Mouse (Mus musculus): ENCODE data around the gene Tmprss13. TPM values are rescaled to one million over a fixed set of nuclear protein-coding genes. Genes with fewer than 3 reads are reported as not detected.

The Tmprss13 gene
- total RNA-seq, 2 experiments from 2014 or later: not detected

DNA sequence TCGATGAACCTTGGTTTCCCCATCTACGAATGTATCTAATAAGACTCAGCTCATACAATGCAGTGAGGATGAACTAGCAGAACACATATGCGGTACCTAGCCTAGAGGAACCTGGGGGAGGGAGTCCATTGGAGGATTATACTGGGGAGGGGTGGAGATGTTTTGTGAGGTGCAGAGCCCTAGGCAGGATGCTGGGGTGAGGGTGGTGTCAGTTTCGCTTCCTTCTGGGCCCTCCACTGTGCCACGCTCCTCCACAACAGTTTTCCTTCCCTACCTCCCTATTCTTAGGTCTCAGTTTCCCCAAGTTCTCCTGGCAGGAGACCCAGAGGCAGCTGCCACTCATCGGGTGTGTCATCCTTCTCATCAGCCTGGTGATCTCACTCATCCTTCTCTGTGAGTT, 10.7 kb downstream of the Tmprss13 start:
- no peak for DNase-seq (ENCODE audit: low spot score in 2 of 2)

DNA sequence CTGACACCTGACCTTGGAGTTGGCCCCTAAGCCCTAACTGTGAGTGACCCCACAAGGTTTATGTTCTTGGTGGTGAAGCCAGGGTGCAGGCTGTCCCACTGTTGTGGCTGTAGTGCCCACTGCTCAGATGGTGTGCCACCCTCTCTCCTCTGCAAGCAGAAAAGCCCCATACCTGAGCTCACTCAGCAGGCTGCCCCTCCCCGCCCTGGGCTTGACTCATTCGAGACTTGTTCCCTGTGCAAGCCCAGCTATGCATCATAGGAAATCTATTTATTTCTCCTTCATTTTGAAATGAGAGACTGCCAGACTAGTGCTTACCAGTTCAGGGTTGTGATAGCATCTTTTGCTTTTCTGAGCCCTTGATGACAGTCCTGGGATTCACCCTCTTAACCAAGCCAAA, 18.5 kb downstream of the Tmprss13 start:
- no peak for DNase-seq (ENCODE audit: low spot score in 2 of 2)

DNA sequence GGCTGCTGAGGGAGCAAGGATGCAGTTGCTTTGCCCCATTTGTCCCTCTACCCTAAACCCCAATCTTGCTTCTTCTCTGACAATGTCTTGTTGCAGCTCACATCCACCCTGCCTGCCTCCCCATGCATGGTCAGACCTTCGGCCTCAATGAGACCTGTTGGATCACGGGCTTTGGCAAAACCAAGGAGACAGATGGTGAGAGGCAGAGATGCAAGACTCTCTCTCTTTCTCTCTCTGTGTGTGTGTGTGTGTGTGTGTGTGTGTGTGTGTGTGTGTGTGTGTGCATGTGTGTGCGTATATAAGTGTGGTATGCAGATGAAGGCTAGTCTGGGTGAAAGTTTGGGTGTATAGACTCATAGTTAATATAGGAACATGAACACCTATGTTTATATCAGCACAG, 24.2 kb downstream of the Tmprss13 start:
- no peak for DNase-seq (ENCODE audit: low spot score in 2 of 2)

DNA sequence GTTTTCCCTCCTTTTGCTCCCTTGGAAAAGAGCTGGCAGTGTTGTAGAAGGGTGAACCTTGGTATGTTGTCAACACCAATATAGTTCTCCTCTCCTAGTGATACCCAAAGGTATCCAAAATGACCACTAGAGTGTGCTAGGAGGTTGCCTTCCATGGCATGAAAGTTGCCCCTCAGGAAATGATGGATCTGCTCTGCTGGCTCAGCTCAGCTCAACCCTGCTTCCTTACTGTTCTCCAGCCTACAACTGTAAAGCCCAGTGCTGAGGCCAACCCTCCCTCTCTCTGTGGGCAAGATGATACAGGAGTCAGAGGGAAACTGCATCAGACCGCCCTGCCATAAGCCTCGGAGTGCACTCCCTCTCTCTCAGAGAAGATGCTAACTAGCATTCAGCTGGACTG, 26.6 kb downstream of the Tmprss13 start:
- peak in 1 of 2 experiments; percentile 22 for DNase-seq (ENCODE audit: low spot score in 2 of 2)

DNA sequence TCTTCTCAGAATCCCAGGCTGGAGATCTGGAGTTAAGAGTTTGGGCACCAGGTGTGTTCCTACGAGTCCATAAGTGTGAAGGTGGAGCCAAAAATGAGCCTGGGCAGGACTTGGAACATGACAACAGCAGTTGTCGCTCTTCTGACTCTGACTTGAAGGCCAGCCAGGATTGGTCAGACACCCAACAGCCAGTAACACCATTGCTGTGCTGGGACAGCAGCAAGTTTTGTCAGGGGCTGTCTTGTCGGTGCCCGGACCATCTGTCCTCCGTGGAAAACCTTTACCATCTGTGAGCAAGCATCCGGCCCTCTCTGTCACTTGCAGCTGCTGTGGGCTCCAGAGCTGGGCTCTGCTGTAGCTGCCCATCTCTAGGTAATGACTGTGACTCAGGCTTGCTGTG, 27.4 kb downstream of the Tmprss13 start:
- DNase-seq (ENCODE audit: low spot score in 2 of 2): no peak

DNA sequence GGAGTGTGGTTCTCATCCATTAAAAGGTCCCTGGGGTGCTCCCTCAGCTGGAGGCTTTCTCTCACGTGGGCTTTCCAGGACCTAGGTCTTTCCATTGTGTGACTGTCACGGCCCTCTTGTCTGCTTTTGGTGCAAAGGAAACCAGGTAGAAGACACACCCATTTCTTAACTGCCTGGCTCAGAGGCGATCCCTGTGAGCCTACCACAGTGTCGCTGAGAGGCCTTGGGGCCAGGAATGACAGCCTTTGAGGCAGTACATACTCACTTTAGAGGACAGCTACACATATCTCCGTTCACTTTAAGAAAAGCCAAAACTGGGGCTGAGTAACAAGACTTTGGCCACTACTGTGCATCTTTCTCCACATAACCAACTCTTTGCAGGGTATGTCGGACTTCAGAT, 29.7 kb downstream of the Tmprss13 start:
- DNase-seq (ENCODE audit: low spot score in 2 of 2): no peak

DNA sequence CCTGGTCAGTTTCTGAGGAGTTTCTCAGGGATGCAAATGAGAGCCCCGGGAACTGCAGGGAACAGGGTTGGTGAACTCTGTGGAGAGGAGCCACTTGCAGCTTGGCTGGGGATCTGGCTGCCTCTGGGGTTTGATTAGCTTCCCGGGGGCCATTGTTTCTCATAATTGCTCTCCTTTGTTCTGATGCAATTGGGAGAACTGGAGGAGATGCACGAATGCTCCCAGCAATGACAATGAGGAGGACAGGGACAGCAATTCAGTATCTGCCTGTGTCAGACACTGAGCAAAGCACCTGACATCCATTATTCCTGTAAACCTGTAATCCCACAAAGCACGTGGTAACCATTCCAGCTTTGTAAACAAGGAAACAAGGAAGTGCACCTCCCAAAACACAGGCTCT, 30.3 kb downstream of the Tmprss13 start:
- DNase-seq (ENCODE audit: low spot score in 2 of 2): no peak

DNA sequence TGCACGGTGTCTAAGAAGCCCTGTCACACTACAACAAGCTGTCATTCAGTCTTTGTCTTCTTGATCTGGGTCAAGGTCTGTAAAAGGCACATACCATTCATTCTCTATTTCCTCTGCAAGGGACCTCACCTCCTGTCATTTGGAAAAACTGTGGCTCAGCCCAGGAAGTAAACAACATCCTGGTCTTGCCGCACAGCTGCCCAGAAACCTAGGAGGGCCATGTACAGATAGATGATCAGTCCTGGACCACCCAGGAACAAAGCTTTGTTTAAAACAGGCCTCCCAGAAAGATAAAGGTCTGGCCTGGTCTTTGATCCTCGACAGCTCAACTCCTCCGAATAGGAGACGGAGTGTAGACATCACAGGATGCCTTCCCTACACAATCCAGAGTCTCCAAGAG, 31.0 kb downstream of the Tmprss13 start:
- no peak for DNase-seq (ENCODE audit: low spot score in 2 of 2)

DNA sequence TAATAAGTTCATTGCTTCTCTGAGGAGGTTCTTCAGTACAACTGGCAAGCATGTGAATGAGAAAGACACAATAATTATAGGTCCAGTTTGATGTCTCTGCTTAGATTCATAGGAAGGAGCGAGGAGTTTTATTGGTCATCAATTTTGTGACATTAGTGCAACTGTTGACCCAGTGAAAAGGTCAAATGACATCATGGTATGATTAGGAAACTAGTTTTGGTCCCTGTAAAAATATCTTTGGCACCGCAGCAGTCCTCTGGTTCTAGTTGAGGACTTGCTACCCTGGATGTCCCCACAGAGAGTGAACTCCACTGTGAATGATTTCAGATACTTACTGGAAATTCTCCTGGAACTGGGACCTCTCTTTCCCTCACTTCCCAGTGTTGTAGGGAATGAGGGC, 36.3 kb downstream of the Tmprss13 start:
- no peak for DNase-seq (ENCODE audit: low spot score in 2 of 2)

DNA sequence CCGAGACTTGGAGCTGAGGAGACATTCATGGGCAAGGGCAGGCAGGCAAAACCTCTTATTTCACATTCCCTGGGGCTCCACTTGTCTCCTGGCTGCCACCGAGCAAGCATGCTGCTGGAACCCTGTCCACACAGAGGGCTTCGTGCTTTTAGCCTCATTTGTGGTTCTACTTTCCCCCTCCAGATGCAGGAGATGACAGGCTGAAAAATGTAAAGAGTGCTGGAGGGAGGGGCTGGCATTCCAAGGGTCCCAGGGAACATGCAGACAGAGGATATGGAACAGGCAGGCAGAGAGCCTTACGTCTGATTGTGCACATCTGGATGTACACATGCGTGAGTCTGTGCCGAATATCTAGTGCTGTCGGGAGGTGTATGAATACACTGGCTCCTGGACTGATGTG, 39.5 kb downstream of the Tmprss13 start:
- no peak for DNase-seq (ENCODE audit: low spot score in 2 of 2)

DNA sequence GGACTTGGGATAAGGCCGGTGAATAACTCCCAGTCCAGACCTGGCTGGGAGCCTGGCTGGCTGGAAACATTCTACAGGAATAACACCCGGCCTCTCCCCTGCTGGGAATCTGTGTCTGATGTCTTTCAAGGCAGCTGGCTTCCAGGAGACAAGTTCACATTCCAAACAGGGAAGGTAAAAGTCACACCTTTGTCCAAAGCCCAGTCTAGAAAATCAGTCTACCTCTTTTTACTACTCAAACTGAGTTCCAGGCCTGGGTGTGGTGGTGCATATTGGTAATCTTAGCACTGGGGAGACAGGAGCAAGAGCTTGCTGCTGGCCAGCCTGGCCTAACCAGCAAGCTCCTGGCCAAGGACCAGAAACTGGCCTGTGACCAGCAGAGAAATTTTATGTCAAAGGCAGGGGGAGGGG, 43.2 kb downstream of the Tmprss13 start:
- DNase-seq (ENCODE audit: low spot score in 2 of 2): no peak

DNA sequence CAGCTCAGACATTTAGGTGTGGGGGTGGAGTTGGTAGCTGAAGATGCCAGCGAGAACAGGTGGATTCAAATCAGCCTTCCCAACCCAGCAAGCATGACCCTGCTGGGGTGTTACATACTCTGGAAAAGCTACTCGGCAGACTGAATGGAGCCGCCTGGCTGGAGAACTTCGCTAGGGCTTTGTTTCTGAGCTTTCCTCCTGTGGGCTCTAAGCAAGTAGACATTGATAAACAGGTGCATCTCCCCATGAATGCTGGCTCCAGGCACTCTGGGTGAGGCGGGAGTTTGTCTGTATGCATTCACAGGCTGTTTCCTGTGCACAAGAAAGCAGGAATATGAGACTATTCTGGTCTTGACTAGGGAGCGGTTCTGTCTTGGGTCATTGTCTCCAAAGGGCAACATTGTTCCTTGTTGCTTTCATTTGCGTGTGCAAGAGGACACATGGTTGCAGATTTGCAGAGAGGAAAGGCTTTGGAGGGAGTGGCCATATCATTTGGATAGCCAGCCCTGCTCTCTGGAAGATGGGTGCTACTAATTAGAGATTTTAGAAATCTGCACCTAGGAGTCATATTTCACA, 44.8 kb downstream of the Tmprss13 start:
- DNase-seq (ENCODE audit: low spot score in 2 of 2): no peak

DNA sequence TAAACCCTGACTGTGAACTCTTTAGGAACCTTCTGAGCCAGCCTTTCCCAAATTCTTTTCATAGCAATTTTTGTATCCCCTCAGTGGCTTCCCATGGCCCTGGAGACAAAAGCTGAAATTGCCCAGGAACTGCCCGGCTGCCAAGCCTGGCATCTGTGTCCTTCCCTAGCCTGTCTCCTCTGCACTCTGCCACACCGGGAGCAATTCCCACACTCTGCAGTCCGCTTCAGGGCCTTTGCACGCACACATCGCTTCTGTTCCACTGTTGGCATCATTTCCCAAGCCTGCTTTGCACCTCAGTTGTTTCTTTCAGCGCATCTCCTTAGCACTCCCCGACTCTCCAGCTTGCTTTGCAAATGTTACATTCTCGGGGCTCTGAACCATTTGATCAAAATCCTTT, 48.8 kb downstream of the Tmprss13 start:
- no peak for DNase-seq (ENCODE audit: low spot score in 2 of 2)

DNA sequence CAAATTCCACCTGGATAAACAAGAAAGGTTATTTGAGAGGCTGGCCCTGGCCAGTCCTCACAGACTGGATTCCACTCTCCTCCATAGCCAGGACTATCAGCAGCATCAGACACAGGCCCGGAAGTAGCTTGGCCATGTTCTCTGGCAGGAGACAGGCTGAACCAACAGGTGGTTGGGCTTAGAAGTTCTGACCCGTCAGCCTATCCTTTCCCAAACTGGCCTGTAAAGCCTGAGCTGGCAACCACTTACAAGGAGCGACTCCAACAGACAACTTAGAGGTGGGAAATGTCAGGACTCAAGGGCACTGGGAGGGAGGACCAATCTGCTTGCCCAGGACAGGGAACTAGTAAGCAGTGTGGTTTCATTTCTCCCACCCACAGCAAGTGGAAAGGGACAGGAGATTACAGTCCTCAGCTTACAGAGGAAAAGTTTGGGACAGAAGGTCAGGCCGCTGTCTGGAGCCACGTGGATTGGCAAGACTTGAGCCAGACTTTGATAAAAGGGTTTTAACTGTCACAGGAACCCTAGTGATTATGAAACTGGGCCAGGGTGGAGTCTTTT, 49.5 kb downstream of the Tmprss13 start:
- no peak for DNase-seq (ENCODE audit: low spot score in 2 of 2)

DNA sequence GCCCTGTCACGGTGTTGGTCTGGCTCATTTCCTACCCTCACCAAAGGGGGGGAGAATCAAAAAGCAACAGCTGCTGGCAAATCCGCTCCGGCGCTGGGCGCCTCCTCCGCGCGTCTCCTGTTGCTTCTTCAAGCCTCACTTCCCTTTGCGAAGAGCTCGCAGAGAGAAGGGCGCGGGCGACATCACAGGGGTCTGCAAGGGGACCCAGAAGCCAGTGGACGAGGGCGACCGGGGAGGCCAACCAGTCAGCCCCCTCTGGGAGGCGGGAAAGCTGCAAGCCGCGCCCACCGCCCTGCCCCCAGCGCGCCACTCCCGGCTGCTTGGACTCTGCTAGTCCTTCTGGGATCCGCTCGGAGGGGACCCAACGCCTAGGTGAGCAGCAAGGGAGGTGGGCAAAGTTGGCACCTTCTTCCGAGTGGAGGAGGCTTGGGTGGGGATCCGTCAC, 51.2 kb downstream of the Tmprss13 start, which contains the start of gene Fxyd6:
Gene Fxyd6, plus strand, starts transcription at position 69 of the 445 bp plus-strand sequence.
- DNase-seq (ENCODE audit: low spot score in 2 of 2): peak in 1 of 2 experiments; percentile 35

DNA sequence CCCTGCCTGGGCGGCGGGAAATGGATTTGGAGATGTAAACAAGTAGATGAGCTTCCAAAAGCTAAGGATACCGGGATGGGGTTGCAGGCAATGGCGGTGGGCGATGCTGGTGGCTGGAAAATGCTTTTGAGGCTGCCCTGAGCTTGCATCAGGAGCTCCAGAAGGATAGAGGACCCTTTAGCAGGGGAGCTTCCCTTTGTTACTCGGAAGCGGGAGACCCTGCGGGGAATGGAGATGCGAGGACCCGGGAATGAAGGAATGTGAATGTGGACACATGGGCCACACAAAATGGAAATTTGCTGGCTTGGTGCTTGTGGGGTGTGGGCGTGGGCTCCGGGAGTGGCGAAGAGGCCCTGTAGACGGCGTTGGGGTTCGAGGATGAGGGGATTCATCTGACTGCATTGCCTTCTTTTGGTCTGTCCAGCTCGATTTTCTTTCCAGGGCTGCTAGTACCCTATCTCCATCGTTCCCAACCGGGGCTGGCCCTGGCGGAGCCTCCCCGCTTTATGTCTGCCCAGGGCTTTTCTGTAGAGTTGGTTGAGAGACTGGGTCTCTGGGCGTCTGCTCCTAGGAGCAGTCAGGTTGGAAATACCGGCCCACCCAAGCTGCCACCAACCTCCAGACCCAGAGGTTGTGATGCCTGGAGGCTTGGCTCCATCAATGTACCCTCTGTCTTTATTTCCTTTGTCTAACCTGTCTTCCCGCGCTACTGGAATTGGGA, 51.9 kb downstream of the Tmprss13 start:
- DNase-seq (ENCODE audit: low spot score in 2 of 2): no peak

DNA sequence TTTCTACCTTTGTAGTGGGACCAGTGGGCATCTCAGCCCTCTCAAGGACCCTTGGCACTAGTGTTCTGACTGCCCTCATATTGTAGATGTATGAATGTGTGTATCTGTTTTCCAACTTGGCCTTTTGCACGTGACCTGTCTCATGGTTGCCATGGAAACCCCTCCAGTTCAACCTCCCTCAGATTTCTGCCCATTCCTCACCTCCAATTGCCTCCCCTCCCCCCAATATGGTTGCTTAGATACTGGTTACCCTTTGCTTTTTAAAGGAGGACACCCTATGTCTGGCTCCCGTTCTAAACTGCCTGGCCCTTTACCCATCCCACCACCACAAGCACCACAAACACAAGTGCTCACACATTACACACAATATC, 52.4 kb downstream of the Tmprss13 start:
- no peak for DNase-seq (ENCODE audit: low spot score in 2 of 2)

DNA sequence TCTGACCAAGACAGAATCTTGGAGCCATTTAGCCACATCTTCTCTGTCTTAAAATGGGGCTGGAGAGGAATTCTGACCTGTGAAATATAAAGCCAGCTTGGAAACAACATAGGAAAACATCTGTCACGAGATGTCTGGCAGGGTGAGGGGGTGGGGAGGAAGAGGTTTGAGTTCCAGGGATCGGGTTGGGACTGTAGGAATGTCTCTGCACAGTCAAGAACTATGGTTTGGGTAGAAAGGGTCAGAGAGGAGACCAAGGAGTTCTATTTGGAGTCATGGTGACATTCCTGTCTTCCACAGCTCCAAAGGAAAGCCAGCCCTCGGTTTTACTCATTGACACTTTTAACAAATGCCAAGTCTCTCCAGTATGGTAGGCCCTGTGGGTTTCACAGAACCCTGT, 55.0 kb downstream of the Tmprss13 start:
- no peak for DNase-seq (ENCODE audit: low spot score in 2 of 2)

DNA sequence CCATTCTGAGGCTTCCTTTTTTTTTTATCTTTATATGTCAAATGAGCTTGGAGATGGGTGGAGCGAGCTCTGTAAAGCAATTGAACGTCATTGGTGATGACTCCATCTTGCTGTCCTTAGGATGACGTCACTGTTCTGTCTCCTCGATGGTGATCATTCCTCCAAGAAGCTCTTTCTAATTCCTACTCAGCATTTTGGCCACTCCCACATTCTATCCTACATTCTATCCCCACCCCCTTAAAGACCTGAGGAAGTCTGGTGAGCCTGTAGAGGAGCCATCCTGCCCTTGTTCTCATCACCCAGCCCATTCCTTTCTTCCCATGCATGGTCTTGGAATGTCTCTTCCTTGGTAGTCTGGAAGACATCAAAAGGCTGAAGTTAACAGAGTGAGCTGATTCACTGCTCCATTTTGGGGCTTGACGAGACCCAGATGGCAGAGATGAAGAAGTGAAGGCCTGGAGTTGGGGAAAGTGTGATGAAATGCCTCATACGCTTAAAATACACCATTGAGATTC, 56.1 kb downstream of the Tmprss13 start:
- no peak for DNase-seq (ENCODE audit: low spot score in 2 of 2)

DNA sequence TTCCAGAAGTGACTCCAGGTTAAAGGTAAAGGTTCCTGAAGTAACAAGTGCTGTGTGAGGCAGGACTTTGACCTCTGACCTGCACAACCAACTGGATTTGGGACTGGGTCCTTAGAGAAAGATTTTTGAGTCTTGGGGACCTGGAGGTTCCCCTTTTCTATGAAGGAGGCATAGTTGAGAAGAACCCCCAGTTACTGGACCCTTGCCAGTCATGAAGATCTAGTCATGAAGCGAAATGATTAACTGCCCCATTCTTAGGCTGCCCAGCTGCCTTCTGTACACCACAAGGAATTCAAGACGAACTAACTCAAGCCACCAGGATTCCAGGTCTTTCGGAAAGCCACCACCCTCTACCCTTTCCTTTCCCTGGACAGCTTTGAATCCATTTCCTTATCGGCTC, 57.5 kb downstream of the Tmprss13 start:
- no peak for DNase-seq (ENCODE audit: low spot score in 2 of 2)

DNA sequence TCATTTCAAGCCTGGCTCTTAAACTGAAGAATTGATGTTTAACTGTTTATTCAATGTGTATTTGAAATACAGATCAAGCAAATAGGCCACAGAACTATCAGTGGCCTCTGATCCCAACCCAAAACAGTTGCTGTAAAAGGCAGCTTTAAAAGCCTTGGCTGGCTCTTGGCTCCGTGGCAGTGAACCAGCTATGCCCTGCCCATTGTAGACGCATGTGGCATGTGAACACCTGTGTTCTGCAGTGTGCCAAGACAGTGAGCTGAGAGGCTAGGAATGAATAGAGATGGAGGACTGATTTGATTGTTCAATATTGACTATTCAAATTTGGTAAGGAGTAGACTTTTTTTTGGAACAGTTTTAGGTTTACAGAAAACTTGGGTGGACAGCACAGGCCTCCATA, 58.0 kb downstream of the Tmprss13 start:
- no peak for DNase-seq (ENCODE audit: low spot score in 2 of 2)

DNA sequence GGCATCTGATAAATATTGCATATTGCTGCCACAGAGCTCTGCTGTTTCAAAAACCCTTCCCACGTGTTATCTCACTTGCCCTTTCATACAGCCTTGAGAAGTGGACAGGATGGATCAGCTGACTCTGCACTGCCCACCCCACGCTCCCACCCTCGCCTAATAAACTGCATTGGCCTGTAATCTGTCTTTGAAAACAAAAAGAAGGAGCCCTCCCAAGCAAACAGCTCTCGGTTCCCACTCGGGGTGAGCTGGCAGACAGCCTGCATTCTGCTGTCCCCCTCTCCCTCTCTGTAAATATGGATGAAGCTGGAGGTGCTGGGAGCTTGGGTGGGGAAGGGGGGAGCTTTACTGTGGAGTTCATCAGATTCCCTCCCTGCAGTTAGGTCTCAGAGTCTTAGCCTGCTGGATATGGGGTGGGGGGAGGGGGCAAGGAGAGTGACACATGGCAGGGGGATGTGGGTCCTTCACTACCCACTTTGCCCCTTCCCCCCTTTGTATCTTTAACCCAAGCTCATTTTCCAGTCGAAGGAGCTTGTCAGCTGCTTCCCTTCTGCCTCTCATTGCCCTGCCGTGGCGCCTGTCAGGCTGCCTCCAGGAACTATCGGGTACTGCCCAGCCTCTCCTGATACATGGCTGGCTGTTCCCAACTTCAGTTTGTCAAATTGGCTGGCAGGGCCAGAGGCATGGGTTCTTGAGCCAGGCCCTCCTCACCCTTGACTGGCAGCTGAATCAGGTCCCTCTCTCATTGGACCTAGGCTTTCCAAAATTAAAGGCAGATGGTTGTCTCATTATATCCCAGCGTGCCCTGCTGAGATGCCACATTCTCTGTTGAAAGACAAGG, 61.7 kb downstream of the Tmprss13 start:
- DNase-seq (ENCODE audit: low spot score in 2 of 2): no peak
